Mouse (Mus musculus) lung, embryonic 15.5 days (tissue): ENCODE data around the gene Cwc25. TPM values are rescaled to one million over a fixed set of nuclear protein-coding genes. Genes with fewer than 3 reads are reported as not detected.
A peak's percentile ranks its signal among the peaks of the same experiment; 100 is the strongest.
"Not testable (repeated sequence)": the region's sequence is repeated elsewhere in the genome, so short reads cannot be mapped to it uniquely, and the experiment has no call there.

Experiments
- ATAC-seq: fragments of 200-750 bp; cut with Nextera tagmentation; 2 replicates; pipeline ENCODE4 v1.8.0; 2017; ENCODE audit warnings: moderate number of reproducible peaks, borderline replicate concordance; ENCODE audit not compliant: low FRiP score, low TSS enrichment; ENCODE audit errors: extremely low read depth
- H3K27ac ChIP-seq: fragments of 300-500 bp; sonication (generic); 2 replicates; pipeline ENCODE4 v1.5.1; 2015; ENCODE audit warnings: moderate library complexity, mild to moderate bottlenecking, inconsistent platforms
- H3K27me3 ChIP-seq: fragments of 300-500 bp; sonication (generic); 2 replicates; pipeline ENCODE4 v1.6.1; 2015; ENCODE audit warnings: inconsistent platforms
- H3K36me3 ChIP-seq: fragments of 300-500 bp; sonication (generic); 2 replicates; pipeline ENCODE4 v1.6.1; 2015; ENCODE audit warnings: inconsistent platforms
- H3K4me1 ChIP-seq: fragments of 300-500 bp; sonication (generic); 2 replicates; pipeline ENCODE4 v1.6.1; 2015; ENCODE audit warnings: inconsistent platforms
- H3K4me2 ChIP-seq: fragments of 300-500 bp; sonication (generic); 2 replicates; pipeline ENCODE4 v1.6.1; 2015; ENCODE audit warnings: inconsistent platforms, mild to moderate bottlenecking, moderate library complexity
- H3K4me3 ChIP-seq: fragments of 300-500 bp; sonication (generic); 2 replicates; pipeline ENCODE4 v1.5.1; 2015; ENCODE audit warnings: mild to moderate bottlenecking, inconsistent platforms
- H3K9ac ChIP-seq: fragments of 300-500 bp; sonication (generic); 2 replicates; pipeline ENCODE4 v1.6.1; 2015; ENCODE audit warnings: inconsistent platforms
- H3K9me3 ChIP-seq: fragments of 300-500 bp; sonication (generic); 2 replicates; pipeline ENCODE4 v1.6.1; 2016; ENCODE audit warnings: inconsistent platforms
- WGBS: fragments of 180-500 bp; shearing (Covaris S2); methylation state at CpG from one replicate; pipeline ENCODE4 v1.1.7; 2015; 5-methylcytosine and 5-hydroxymethylcytosine counted together
- polyA plus RNA-seq: library from polyadenylated mRNA; unstranded; fragments of >200 nt; fragmentation: Nextera tagmentation; extraction: Ambion mirVana; gene quantifications from 2 replicates; pipeline ENCODE4 v1.2.1, GENCODE M21; 2015

Gene Cwc25
- polyA plus RNA-seq, 1 experiment from 2014 or later = 18.5 TPM

- Histone ChIP-seq H3K4me2 (peak overlapping the region; percentile 75), H3K9ac (peak overlapping the region; percentile 66), H3K27ac (peak overlapping the region; percentile 99), H3K4me1 (peaks cover 50% of the 10 kb centered on the region), H3K4me3 (peak overlapping the region; percentile 75), H3K36me3 (no peaks in the 10 kb centered on the region), H3K9me3 (no peaks in the 10 kb centered on the region), H3K27me3 (no peaks in the 10 kb centered on the region)
- peak; percentile 77 for ATAC-seq
- under 1% methylated on average over 25 of the region's 43 CpGs for WGBS
Measured at GRCm38 (mm10) chr11:97799994-97800690, 33.8 kb upstream of the Cwc25 start.

- Histone ChIP-seq H3K9me3 (no peaks in the 10 kb centered on the region), H3K27me3 (no peaks in the 10 kb centered on the region), H3K4me3 (peak overlapping the region; percentile 75), H3K27ac (peak overlapping the region; percentile 99), H3K9ac (peak overlapping the region; percentile 66), H3K4me1 (peaks cover 42% of the 10 kb centered on the region), H3K4me2 (peak overlapping the region; percentile 75), H3K36me3 (no peaks in the 10 kb centered on the region)
- under 1% methylated on average over 71 of the region's 71 CpGs for WGBS
- peak; percentile 88 for ATAC-seq
Measured at GRCm38 (mm10) chr11:97799146-97799993, 33.0 kb upstream of the Cwc25 start.

GRCm38 (mm10) chr11:97798782-97799145 is 32.4 kb upstream of the Cwc25 start, which contains the start of gene Lasp1:
Lasp1 (plus strand) TSS chr11:97799000.
- Histone ChIP-seq H3K36me3 (no peaks in the 10 kb centered on the region), H3K9ac (peak within 1 kb of the TSS; percentile 66), H3K27me3 (no peaks in the 10 kb centered on the region), H3K4me2 (peak within 1 kb of the TSS; percentile 75), H3K4me1 (peaks cover 36% of the 10 kb centered on the region), H3K27ac (peak within 1 kb of the TSS; percentile 99), H3K4me3 (peak within 1 kb of the TSS; percentile 75), H3K9me3 (no peaks in the 10 kb centered on the region)
- peak; percentile 24; the same call in 1 of the 2 replicates for ATAC-seq
- WGBS = under 1% methylated on average over 11 of the region's 11 CpGs

- H3K4me3 ChIP-seq = no peak overlapping the region
- H3K9me3 ChIP-seq = no peaks in the 10 kb centered on the region
- H3K36me3 ChIP-seq = no peaks in the 10 kb centered on the region
- WGBS = 44% methylated on average over 8 of the region's 8 CpGs
- no peaks in the 10 kb centered on the region for H3K27me3 ChIP-seq
- H3K27ac ChIP-seq = peak overlapping the region; percentile 30; the same call in 1 of the 2 replicates
- peaks cover 30% of the 10 kb centered on the region for H3K4me1 ChIP-seq
- peak overlapping the region; percentile 75 for H3K4me2 ChIP-seq
- 0 out of 2 replicates have a peak overlapping the region, but pooled peaks have one; percentile 0 for H3K9ac ChIP-seq
- no peak for ATAC-seq
Measured at GRCm38 (mm10) chr11:97798083-97798435, 31.7 kb upstream of the Cwc25 start.

GRCm38 (mm10) chr11:97797369-97798082 is 31.2 kb upstream of the Cwc25 start:
- 59% methylated on average over 15 of the region's 15 CpGs for WGBS
- no peaks in the 10 kb centered on the region for H3K36me3 ChIP-seq
- H3K27me3 ChIP-seq = no peaks in the 10 kb centered on the region
- H3K27ac ChIP-seq = peak overlapping the region; percentile 30; the same call in 1 of the 2 replicates
- peaks cover 25% of the 10 kb centered on the region for H3K4me1 ChIP-seq
- 0 out of 2 replicates have a peak overlapping the region, but pooled peaks have one; percentile 0 for H3K9ac ChIP-seq
- H3K4me3 ChIP-seq = no peak overlapping the region
- H3K4me2 ChIP-seq = peak overlapping the region; percentile 75; the same call in 1 of the 2 replicates
- ATAC-seq = no peak
- no peaks in the 10 kb centered on the region for H3K9me3 ChIP-seq

GRCm38 (mm10) chr11:97796910-97797309 is 30.6 kb upstream of the Cwc25 start:
- no peak overlapping the region for H3K27ac ChIP-seq
- H3K4me1 ChIP-seq = peaks cover 19% of the 10 kb centered on the region
- H3K4me2 ChIP-seq = no peak overlapping the region
- WGBS = 5% methylated on average over 6 of the region's 6 CpGs
- H3K9ac ChIP-seq = no peak overlapping the region
- H3K9me3 ChIP-seq = no peaks in the 10 kb centered on the region
- no peaks in the 10 kb centered on the region for H3K27me3 ChIP-seq
- H3K36me3 ChIP-seq = no peaks in the 10 kb centered on the region
- H3K4me3 ChIP-seq = no peak overlapping the region
- no peak for ATAC-seq

- no peak for ATAC-seq
- H3K4me1 ChIP-seq = peaks cover 6% of the 10 kb centered on the region
- 11% methylated on average over 2 of the region's 2 CpGs for WGBS
- H3K4me3 ChIP-seq = no peak overlapping the region
- no peak overlapping the region for H3K4me2 ChIP-seq
- no peaks in the 10 kb centered on the region for H3K9me3 ChIP-seq
- no peak overlapping the region for H3K27ac ChIP-seq
- no peaks in the 10 kb centered on the region for H3K27me3 ChIP-seq
- no peaks in the 10 kb centered on the region for H3K36me3 ChIP-seq
- H3K9ac ChIP-seq = no peak overlapping the region
Measured at GRCm38 (mm10) chr11:97793165-97793564, 26.8 kb upstream of the Cwc25 start.

GRCm38 (mm10) chr11:97790778-97791438 is 24.6 kb upstream of the Cwc25 start:
- not testable (repeated sequence) for H3K27ac ChIP-seq, ATAC-seq, H3K4me2 ChIP-seq, H3K4me3 ChIP-seq, H3K9ac ChIP-seq, H3K27me3 ChIP-seq, H3K36me3 ChIP-seq, H3K4me1 ChIP-seq, H3K9me3 ChIP-seq
- WGBS = 73% methylated on average over 2 of the region's 2 CpGs

GRCm38 (mm10) chr11:97789727-97790126 is 23.4 kb upstream of the Cwc25 start:
- no peaks in the 10 kb centered on the region for H3K9me3 ChIP-seq
- no peak overlapping the region for H3K4me3 ChIP-seq
- H3K36me3 ChIP-seq = no peaks in the 10 kb centered on the region
- 83% methylated on average over 5 of the region's 5 CpGs for WGBS
- no peaks in the 10 kb centered on the region for H3K27me3 ChIP-seq
- no peak overlapping the region for H3K27ac ChIP-seq
- H3K4me2 ChIP-seq = no peak overlapping the region
- ATAC-seq = no peak
- no peaks in the 10 kb centered on the region for H3K4me1 ChIP-seq
- H3K9ac ChIP-seq = no peak overlapping the region

GRCm38 (mm10) chr11:97787961-97788360 is 21.6 kb upstream of the Cwc25 start:
- H3K4me3 ChIP-seq = no peak overlapping the region
- no peak overlapping the region for H3K9ac ChIP-seq
- no peaks in the 10 kb centered on the region for H3K36me3 ChIP-seq
- no peak overlapping the region for H3K27ac ChIP-seq
- whole genome bisulfite sequencing = 92% methylated on average over 3 of the region's 3 CpGs
- no peak overlapping the region for H3K4me2 ChIP-seq
- peaks cover 4% of the 10 kb centered on the region; the same call in 1 of the 2 replicates for H3K4me1 ChIP-seq
- no peaks in the 10 kb centered on the region for H3K9me3 ChIP-seq
- ATAC-seq = no peak
- no peaks in the 10 kb centered on the region for H3K27me3 ChIP-seq

GRCm38 (mm10) chr11:97782564-97782895 is 16.2 kb upstream of the Cwc25 start:
- Histone ChIP-seq H3K27me3 (no peaks in the 10 kb centered on the region), H3K4me3 (peak overlapping the region; percentile 75), H3K36me3 (peaks cover 34% of the 10 kb centered on the region), H3K9ac (peak overlapping the region; percentile 72), H3K27ac (peak overlapping the region; percentile 89), H3K4me2 (peak overlapping the region; percentile 62), H3K4me1 (peaks cover 32% of the 10 kb centered on the region), H3K9me3 (no peaks in the 10 kb centered on the region)
- ATAC-seq = 0 out of 2 replicates have a peak, but pooled peaks have one; percentile 15
- WGBS = 0% methylated on average over 10 of the region's 10 CpGs
